Comparison of ENCODE assay signal across 22 mouse cellular contexts in the genomic region with DNA sequence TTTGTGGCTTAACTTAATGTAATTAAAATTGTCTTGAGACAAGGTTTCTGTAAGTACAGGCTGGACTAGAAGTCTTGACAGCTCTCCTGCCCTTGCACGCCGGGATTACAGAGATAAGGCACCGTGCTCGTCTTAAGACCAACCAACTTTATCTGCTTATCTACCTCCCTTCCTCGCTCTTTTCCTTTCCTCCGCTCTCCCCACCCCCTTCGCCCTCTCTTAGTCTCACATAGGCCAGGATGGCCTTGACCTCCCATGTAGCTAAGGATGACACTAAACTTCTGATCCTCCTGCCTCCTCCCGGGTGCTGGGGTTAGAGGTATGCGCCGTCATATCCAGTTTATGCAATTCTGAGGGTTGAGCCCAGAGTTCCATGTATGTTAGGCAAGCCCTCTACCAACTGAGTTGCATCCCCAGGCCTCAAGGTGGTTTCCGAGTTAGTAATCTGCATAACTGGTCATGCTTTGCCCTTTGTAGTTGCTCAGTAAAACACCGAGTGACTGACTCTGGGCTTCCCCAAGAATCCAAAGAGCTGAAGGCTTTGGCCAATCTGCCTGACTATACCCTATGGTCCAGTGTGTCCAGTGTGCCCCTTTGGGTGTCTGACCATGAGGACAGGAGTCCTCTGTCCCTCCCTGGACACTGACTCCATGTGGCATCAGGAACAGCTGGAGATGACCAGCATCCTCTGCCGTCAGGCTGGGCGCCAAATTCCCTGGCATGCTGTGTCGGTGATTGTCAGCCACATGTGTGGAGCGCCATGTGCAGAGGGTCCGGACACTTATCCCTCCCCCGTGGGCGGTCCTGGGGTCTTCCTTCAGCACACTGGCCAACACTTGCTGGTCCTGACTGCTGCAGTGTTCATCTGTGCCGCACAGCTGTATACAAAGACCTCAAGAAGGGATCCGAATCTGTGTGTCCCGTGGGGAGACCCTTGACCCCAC. TPM values are rescaled to one million over a fixed set of nuclear protein-coding genes. Genes with fewer than 3 reads are reported as not detected.
A peak's percentile ranks its signal among the peaks of the same experiment; 100 is the strongest.
DNase-seq lines count a peak whose midpoint lies in the region; ATAC-seq and TF ChIP-seq lines count a peak whose summit lies in the region.
"Had no signal": no experiment of that assay in that cellular context is flagged by ENCODE, and none has a peak within 500 bp of the region (broad histone marks: within the 10 kb centered on the region; RNA-seq: fewer than 3 reads in every experiment).

No protein-coding gene starts in this region.

- no peak overlapping the region for H3K4me3 ChIP-seq in embryonic facial prominence, embryonic 14.5 days (ENCODE audit: low read depth, low read length)
- no peak overlapping the region for H3K4me3 ChIP-seq in embryonic facial prominence, embryonic 10.5 days
- no peak overlapping the region for H3K4me3 ChIP-seq in limb, embryonic 10.5 days
- no peak overlapping the region for H3K4me3 ChIP-seq in kidney, adult 2 months (ENCODE audit: insufficient read depth, low read depth, low read length)
- H3K4me3 ChIP-seq: erythroblast, embryonic 14.5 days; forebrain, embryonic 15.5 days; heart, embryonic 13.5 days; liver, embryonic 12.5 days; midbrain, embryonic 10.5 days; stomach, embryonic 15.5 days had no signal

- H3K9me3 ChIP-seq in embryonic facial prominence, embryonic 14.5 days (ENCODE audit: control insufficient read depth, low read length): no peaks in the 10 kb centered on the region
- H3K9me3 ChIP-seq in embryonic facial prominence, embryonic 10.5 days: no peaks in the 10 kb centered on the region
- no peaks in the 10 kb centered on the region for H3K9me3 ChIP-seq in limb, embryonic 10.5 days (replicated peaks)
- H3K9me3 ChIP-seq: forebrain, embryonic 15.5 days; heart, embryonic 13.5 days; liver, embryonic 12.5 days; midbrain, embryonic 10.5 days; stomach, embryonic 15.5 days had no signal

- ATAC-seq in embryonic facial prominence, embryonic 14.5 days (ENCODE audit: low read depth): peak; percentile 38; the same call in 1 of the 2 replicates
- ATAC-seq: forebrain, embryonic 15.5 days; liver, embryonic 12.5 days had no signal

- H3K4me2 ChIP-seq in embryonic facial prominence, embryonic 14.5 days (ENCODE audit: low read depth, low read length): no peak overlapping the region
- H3K4me2 ChIP-seq: forebrain, embryonic 15.5 days; heart, embryonic 13.5 days; liver, embryonic 12.5 days; stomach, embryonic 15.5 days had no signal

- peaks cover 16% of the 10 kb centered on the region; the same call in 1 of the 2 replicates for H3K4me1 ChIP-seq in embryonic facial prominence, embryonic 14.5 days (ENCODE audit: control insufficient read depth, insufficient read depth, low read length)
- H3K4me1 ChIP-seq in embryonic facial prominence, embryonic 10.5 days: peaks cover 77% of the 10 kb centered on the region
- peaks cover 82% of the 10 kb centered on the region for H3K4me1 ChIP-seq in limb, embryonic 10.5 days
- peaks cover 28% of the 10 kb centered on the region for H3K4me1 ChIP-seq in kidney, adult 2 months (ENCODE audit: control insufficient read depth, insufficient read depth, low read length)

- H3K27me3 ChIP-seq in embryonic facial prominence, embryonic 14.5 days (replicated peaks; ENCODE audit: control insufficient read depth, insufficient read depth, low read length): no peaks in the 10 kb centered on the region
- no peaks in the 10 kb centered on the region for H3K27me3 ChIP-seq in embryonic facial prominence, embryonic 10.5 days (replicated peaks; ENCODE audit: low read depth, poor library complexity, severe bottlenecking)
- no peaks in the 10 kb centered on the region for H3K27me3 ChIP-seq in limb, embryonic 10.5 days (ENCODE audit: low read depth, poor library complexity, severe bottlenecking)
- H3K27me3 ChIP-seq in kidney, adult 2 months (replicated peaks; ENCODE audit: control insufficient read depth, insufficient read depth, low read length): no peaks in the 10 kb centered on the region
- H3K27me3 ChIP-seq: forebrain, embryonic 15.5 days; liver, embryonic 12.5 days; stomach, embryonic 15.5 days had no signal

- no peak overlapping the region for H3K27ac ChIP-seq in embryonic facial prominence, embryonic 14.5 days (replicated peaks; ENCODE audit: low read depth, low read length)
- H3K27ac ChIP-seq in embryonic facial prominence, embryonic 10.5 days (replicated peaks): no peak overlapping the region
- 0 out of 2 replicates have a peak overlapping the region, but pooled peaks have one; percentile 1 for H3K27ac ChIP-seq in limb, embryonic 10.5 days
- H3K27ac ChIP-seq in kidney, adult 2 months (ENCODE audit: insufficient read depth, low read depth, low read length): no peak overlapping the region
- H3K27ac ChIP-seq: liver, embryonic 12.5 days had no signal

- H3K36me3 ChIP-seq in embryonic facial prominence, embryonic 14.5 days (ENCODE audit: control insufficient read depth, insufficient read depth, low read length): no peaks in the 10 kb centered on the region
- no peaks in the 10 kb centered on the region for H3K36me3 ChIP-seq in embryonic facial prominence, embryonic 10.5 days (replicated peaks)
- H3K36me3 ChIP-seq in limb, embryonic 10.5 days: no peaks in the 10 kb centered on the region
- no peaks in the 10 kb centered on the region for H3K36me3 ChIP-seq in kidney, adult 2 months (ENCODE audit: control insufficient read depth, insufficient read depth, low read length)
- H3K36me3 ChIP-seq: forebrain, embryonic 15.5 days; heart, embryonic 13.5 days; liver, embryonic 12.5 days; midbrain, embryonic 10.5 days; stomach, embryonic 15.5 days had no signal

- peak; percentile 73 for DNase-seq in embryonic facial prominence, embryonic 14.5 days (ENCODE audit: low spot score)
- no peak for DNase-seq in embryonic facial prominence, embryonic 10.5 days (ENCODE audit: low spot score)
- DNase-seq in retina, postnatal 1 day: peak; percentile 36
- DNase-seq in retina, embryonic 14.5 days (ENCODE audit: low spot score): no peak
- DNase-seq in limb, embryonic 10.5 days (ENCODE audit: low spot score): no peak
- no peak for DNase-seq in heart, postnatal 4 days
- DNase-seq in cerebellum, adult 11 months: no peak
- no peak for DNase-seq in kidney, adult 2 months
- DNase-seq: adrenal gland, postnatal 14 days; cerebellum, adult 18-20 months; heart, adult 18-20 months; kidney, adult 8-10 months; kidney, postnatal 14 days; lung, adult 2 months; right cerebral cortex, postnatal 25 days; thymus, adult 18-20 months had no signal

- WGBS in embryonic facial prominence, embryonic 14.5 days: 83% methylated on average over 22 of the region's 22 CpGs
- 87% methylated on average over 22 of the region's 22 CpGs for WGBS in embryonic facial prominence, embryonic 10.5 days
- 89% methylated on average over 22 of the region's 22 CpGs for WGBS in limb, embryonic 10.5 days
- 88% methylated on average over 22 of the region's 22 CpGs for WGBS in kidney, adult 2 months

- TF ChIP-seq CTCF in kidney, adult 2 months (conservative IDR thresholded peaks at IDR 0.05; ENCODE audit: insufficient read depth, insufficient read length, low read depth, low read length): no peak

- TF ChIP-seq POLR2A in kidney, adult 2 months (IDR thresholded peaks at IDR 0.05; ENCODE audit: low read depth, low read length): no peak

- no peak overlapping the region for H3K9ac ChIP-seq in embryonic facial prominence, embryonic 14.5 days (ENCODE audit: low read depth, low read length)
- H3K9ac ChIP-seq: forebrain, embryonic 15.5 days; heart, embryonic 13.5 days; liver, embryonic 12.5 days; stomach, embryonic 15.5 days had no signal

RNA-seq across cellular contexts. Expression of gene Sept9, which starts 50.8 kb away (rescaled TPM):
- polyA plus RNA-seq in embryonic facial prominence, embryonic 14.5 days (2014; fragmentation: Nextera tagmentation; extraction: Ambion mirVana): 115 and 138 TPM in 2 replicates
- 255 TPM in 2 replicates for polyA plus RNA-seq in embryonic facial prominence, embryonic 10.5 days (2016; fragmentation: Nextera tagmentation; extraction: Ambion mirVana)
- 265 and 282 TPM in 2 replicates for polyA plus RNA-seq in limb, embryonic 10.5 days (2016; fragmentation: Nextera tagmentation; extraction: Ambion mirVana)
- total RNA-seq in heart, postnatal 4 days (2021): 10 to 100 TPM; 76.7 to 77.4 TPM
- 22.2 and 25.9 TPM in 2 replicates for polyA plus RNA-seq in kidney, adult 2 months (2012; rRNA removed)

Comparison
In these comparisons a context has a peak if more than half of its experiments do, and no peak if none do; other contexts are left out.
1. DNase-seq: peak in embryonic facial prominence, embryonic 14.5 days (single experiment) and retina, postnatal 1 day (single experiment); none in embryonic facial prominence, embryonic 10.5 days (single experiment), retina, embryonic 14.5 days (single experiment), limb, embryonic 10.5 days (single experiment), heart, postnatal 4 days (single experiment), cerebellum, adult 11 months (single experiment) and kidney, adult 2 months (single experiment).